Mouse (Mus musculus): ENCODE measurements around the gene Akr1b8. TPM values are rescaled to one million over a fixed set of nuclear protein-coding genes. Genes with fewer than 3 reads are reported as not detected.
"Not testable (repeated sequence)": the region's sequence is repeated elsewhere in the genome, so short reads cannot be mapped to it uniquely, and the experiment has no call there.

Akr1b8 gene
- polyA plus RNA-seq, 1 experiment from 2014 or later, result 14.9 TPM

GRCm38 (mm10) chr6:34313921-34314320 is 40.0 kb upstream of the Akr1b8 start:
- H3K27ac ChIP-seq, result 0 out of 2 replicates have a peak overlapping the region, but pooled peaks have one; percentile 27
- no peak for ATAC-seq (replicated peaks; ENCODE audit: low FRiP score, low read depth)

GRCm38 (mm10) chr6:34316854-34317771 is 36.8 kb upstream of the Akr1b8 start, which contains the start of gene Akr1b3:
TSS of gene Akr1b3 (minus strand) at chr6:34317478.
- Histone ChIP-seq H3K4me1 (replicated peaks; ENCODE audit: insufficient read depth, low read length) (no peaks in the 10 kb centered on the region), H3K4me2 (ENCODE audit: low read length) (peak within 1 kb of the TSS; percentile 82), H3K4me3 (replicated peaks; ENCODE audit: low read depth, low read length) (peak within 1 kb of the TSS; percentile 65), H3K27me3 (ENCODE audit: insufficient read depth, low read length) (no peaks in the 10 kb centered on the region), H3K36me3 (ENCODE audit: insufficient read depth, low read length) (no peaks in the 10 kb centered on the region), H3K27ac (0 out of 2 replicates have a peak within 1 kb of the TSS, but pooled peaks have one; percentile 19), H3K9me3 (replicated peaks; ENCODE audit: low read length) (no peaks in the 10 kb centered on the region), H3K9ac (ENCODE audit: low read depth, low read length) (peak within 1 kb of the TSS; percentile 67)
- ATAC-seq (replicated peaks; ENCODE audit: low FRiP score, low read depth), result peak; percentile 99
- peak; percentile 99 for DNase-seq (ENCODE audit: low spot score)
- WGBS, result under 1% methylated on average over 60 of the region's 60 CpGs
- peak; percentile 54 for TF ChIP-seq CTCF (IDR thresholded peaks at IDR 0.05; ENCODE audit: low read depth)

More at GRCm38 (mm10) chr6:34313921-34314320, 40.0 kb upstream of the Akr1b8 start:
- TF ChIP-seq CTCF (IDR thresholded peaks at IDR 0.05; ENCODE audit: low read depth), result no peak
- Histone ChIP-seq H3K36me3 (ENCODE audit: insufficient read depth, low read length) (0 out of 2 replicates have a peak, but pooled peaks cover 6% of the 10 kb centered on the region), H3K9ac (ENCODE audit: low read depth, low read length) (no peak overlapping the region), H3K4me3 (replicated peaks; ENCODE audit: low read depth, low read length) (no peak overlapping the region), H3K4me2 (ENCODE audit: low read length) (no peak overlapping the region), H3K27me3 (ENCODE audit: insufficient read depth, low read length) (no peaks in the 10 kb centered on the region), H3K4me1 (replicated peaks; ENCODE audit: insufficient read depth, low read length) (no peaks in the 10 kb centered on the region), H3K9me3 (replicated peaks; ENCODE audit: low read length) (no peaks in the 10 kb centered on the region)
- peak; percentile 14 for DNase-seq (ENCODE audit: low spot score)
- 69% methylated on average over 2 of the region's 2 CpGs for WGBS

- Histone ChIP-seq H3K4me2 (ENCODE audit: low read length) (peak overlapping the region; percentile 82), H3K4me3 (replicated peaks; ENCODE audit: low read depth, low read length) (peak overlapping the region; percentile 65), H3K4me1 (replicated peaks; ENCODE audit: insufficient read depth, low read length) (no peaks in the 10 kb centered on the region), H3K9me3 (replicated peaks; ENCODE audit: low read length) (no peaks in the 10 kb centered on the region), H3K27me3 (ENCODE audit: insufficient read depth, low read length) (no peaks in the 10 kb centered on the region), H3K36me3 (ENCODE audit: insufficient read depth, low read length) (no peaks in the 10 kb centered on the region), H3K9ac (ENCODE audit: low read depth, low read length) (no peak overlapping the region), H3K27ac (no peak overlapping the region)
- no peak for TF ChIP-seq CTCF (IDR thresholded peaks at IDR 0.05; ENCODE audit: low read depth)
- ATAC-seq (replicated peaks; ENCODE audit: low FRiP score, low read depth) (no peak), DNase-seq (ENCODE audit: low spot score) (peak; percentile 15)
- WGBS, result 38% methylated on average over 5 of the region's 5 CpGs
Observed at GRCm38 (mm10) chr6:34318172-34318571, 35.7 kb upstream of the Akr1b8 start.

- Histone ChIP-seq H3K4me3 (replicated peaks; ENCODE audit: low read depth, low read length) (no peak overlapping the region), H3K27ac (no peak overlapping the region), H3K4me2 (ENCODE audit: low read length) (no peak overlapping the region), H3K36me3 (ENCODE audit: insufficient read depth, low read length) (no peaks in the 10 kb centered on the region), H3K27me3 (ENCODE audit: insufficient read depth, low read length) (no peaks in the 10 kb centered on the region), H3K4me1 (replicated peaks; ENCODE audit: insufficient read depth, low read length) (no peaks in the 10 kb centered on the region), H3K9ac (ENCODE audit: low read depth, low read length) (no peak overlapping the region), H3K9me3 (replicated peaks; ENCODE audit: low read length) (no peaks in the 10 kb centered on the region)
- DNase-seq (ENCODE audit: low spot score) (no peak), ATAC-seq (replicated peaks; ENCODE audit: low FRiP score, low read depth) (no peak)
- WGBS, result 80% methylated on average over 6 of the region's 6 CpGs
- no peak for TF ChIP-seq CTCF (IDR thresholded peaks at IDR 0.05; ENCODE audit: low read depth)
Observed at GRCm38 (mm10) chr6:34318636-34319035, 35.3 kb upstream of the Akr1b8 start.

GRCm38 (mm10) chr6:34322121-34322520 is 31.8 kb upstream of the Akr1b8 start:
- TF ChIP-seq CTCF (IDR thresholded peaks at IDR 0.05; ENCODE audit: low read depth), result no peak
- Histone ChIP-seq H3K4me3 (replicated peaks; ENCODE audit: low read depth, low read length) (no peak overlapping the region), H3K4me2 (ENCODE audit: low read length) (no peak overlapping the region), H3K4me1 (replicated peaks; ENCODE audit: insufficient read depth, low read length) (no peaks in the 10 kb centered on the region), H3K36me3 (ENCODE audit: insufficient read depth, low read length) (no peaks in the 10 kb centered on the region), H3K27ac (no peak overlapping the region), H3K9ac (ENCODE audit: low read depth, low read length) (no peak overlapping the region), H3K27me3 (ENCODE audit: insufficient read depth, low read length) (no peaks in the 10 kb centered on the region), H3K9me3 (replicated peaks; ENCODE audit: low read length) (no peaks in the 10 kb centered on the region)
- WGBS, result 98% methylated on average over 7 of the region's 7 CpGs
- DNase-seq (ENCODE audit: low spot score) (no peak), ATAC-seq (replicated peaks; ENCODE audit: low FRiP score, low read depth) (no peak)

- H3K4me2 ChIP-seq (ENCODE audit: low read length), result no peak overlapping the region
- H3K4me1 ChIP-seq (replicated peaks; ENCODE audit: insufficient read depth, low read length), result no peaks in the 10 kb centered on the region
- H3K9me3 ChIP-seq (replicated peaks; ENCODE audit: low read length), result no peaks in the 10 kb centered on the region
- DNase-seq (ENCODE audit: low spot score) (no peak), ATAC-seq (replicated peaks; ENCODE audit: low FRiP score, low read depth) (no peak)
- H3K27me3 ChIP-seq (ENCODE audit: insufficient read depth, low read length), result no peaks in the 10 kb centered on the region
- no peak for TF ChIP-seq CTCF (IDR thresholded peaks at IDR 0.05; ENCODE audit: low read depth)
- no peak overlapping the region for H3K4me3 ChIP-seq (replicated peaks; ENCODE audit: low read depth, low read length)
- 85% methylated on average over 5 of the region's 5 CpGs for WGBS
- no peaks in the 10 kb centered on the region for H3K36me3 ChIP-seq (ENCODE audit: insufficient read depth, low read length)
- H3K27ac ChIP-seq, result no peak overlapping the region
- H3K9ac ChIP-seq (ENCODE audit: low read depth, low read length), result no peak overlapping the region
Observed at GRCm38 (mm10) chr6:34331379-34331778, 22.5 kb upstream of the Akr1b8 start.

GRCm38 (mm10) chr6:34331804-34332203 is 22.1 kb upstream of the Akr1b8 start:
- not testable (repeated sequence) for H3K27ac ChIP-seq; DNase-seq (ENCODE audit: low spot score); H3K9me3 ChIP-seq (replicated peaks; ENCODE audit: low read length); H3K9ac ChIP-seq (ENCODE audit: low read depth, low read length); ATAC-seq (replicated peaks; ENCODE audit: low FRiP score, low read depth); H3K4me2 ChIP-seq (ENCODE audit: low read length); H3K4me1 ChIP-seq (replicated peaks; ENCODE audit: insufficient read depth, low read length); H3K36me3 ChIP-seq (ENCODE audit: insufficient read depth, low read length); H3K27me3 ChIP-seq (ENCODE audit: insufficient read depth, low read length); H3K4me3 ChIP-seq (replicated peaks; ENCODE audit: low read depth, low read length)
- WGBS, result 73% methylated on average over 12 of the region's 12 CpGs

Data from kidney, postnatal 0 days (tissue).